Mouse (Mus musculus) myocyte (in vitro differentiated cells): ENCODE results near the gene P2ry6.

Source experiments
- MAX ChIP-seq: IDR thresholded peaks from one replicate; pipeline ENCODE4 v1.6.1; 2011; ENCODE audit warnings: low read depth, mild to moderate bottlenecking, control low read depth
- MYOD1 ChIP-seq, 3 experiments: IDR thresholded peaks; one replicate each; pipeline ENCODE4 v1.6.1; 2011; ENCODE audit warnings: control low read depth in 2 of 3, low read depth in 2 of 3, mild to moderate bottlenecking in 2 of 3, moderate library complexity in 1 of 3; ENCODE audit not compliant: insufficient read length in 2 of 3, control insufficient read depth in 1 of 3
- POLR2A ChIP-seq: IDR thresholded peaks from one replicate; pipeline ENCODE4 v1.6.1; 2011; ENCODE audit warnings: low read depth, mild to moderate bottlenecking, control low read depth, moderate library complexity; ENCODE audit not compliant: insufficient read length
- USF1 ChIP-seq: IDR thresholded peaks from one replicate; pipeline ENCODE4 v1.6.1; 2011; ENCODE audit warnings: low read depth, mild to moderate bottlenecking, control low read depth, moderate library complexity

DNA sequence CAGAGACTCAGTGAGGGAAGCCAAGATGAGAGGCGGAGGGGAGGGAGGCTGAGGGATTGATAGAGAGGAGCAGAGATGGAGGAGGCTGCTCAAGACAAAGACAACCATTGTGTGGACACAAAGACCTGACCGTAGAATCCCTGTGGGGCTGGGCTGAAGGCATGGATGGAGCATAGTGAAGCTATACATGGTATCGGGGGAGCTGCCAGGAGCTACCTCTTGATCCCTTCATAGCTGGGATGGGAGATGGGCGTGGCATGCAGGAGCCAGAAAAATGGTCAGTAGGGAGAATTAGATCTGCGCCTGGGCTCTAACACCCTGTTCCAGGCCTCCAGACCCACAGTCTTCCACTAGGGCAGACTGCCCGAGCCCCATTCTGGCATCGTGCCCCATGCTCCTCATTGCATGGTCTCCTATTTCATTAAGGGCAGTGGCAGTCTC lies 42.6 kb upstream of the P2ry6 start:
- TF ChIP-seq POLR2A: no peak
- TF ChIP-seq MYOD1 (IDR thresholded peaks at IDR 0.05; ENCODE audit: control insufficient read depth in 1 of 3, insufficient read length in 2 of 3, low read depth in 2 of 3): no peak
- no peak for TF ChIP-seq MAX
- no peak for TF ChIP-seq USF1
